38 mouse cellular contexts compared by ENCODE assay signal in the genomic region with DNA sequence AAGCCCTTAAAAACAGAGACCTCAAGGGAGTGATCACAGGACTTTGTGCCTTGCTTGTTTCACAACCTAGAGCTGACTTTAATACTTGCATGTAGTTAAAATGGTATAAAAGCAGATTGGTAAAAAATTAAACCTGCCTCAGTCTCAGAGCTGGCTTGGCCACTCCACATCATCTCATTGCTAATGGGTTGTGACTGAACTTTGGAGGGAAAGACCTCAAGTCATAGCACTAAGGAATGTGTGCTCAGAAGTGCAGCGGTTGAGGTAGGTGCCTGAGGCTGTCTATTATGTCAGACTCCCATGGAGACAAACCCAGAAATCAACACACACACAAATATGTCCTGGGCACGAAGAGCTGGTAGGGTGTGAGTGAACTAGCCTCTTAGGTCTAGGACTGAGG. TPM values are rescaled to one million over a fixed set of nuclear protein-coding genes. Genes with fewer than 3 reads are reported as not detected.
DNase-seq lines count a peak whose midpoint lies in the region; ATAC-seq and TF ChIP-seq lines count a peak whose summit lies in the region.
"Had no signal": no experiment of that assay in that cellular context is flagged by ENCODE, and none has a peak within 500 bp of the region (broad histone marks: within the 10 kb centered on the region; RNA-seq: fewer than 3 reads in every experiment).

No protein-coding gene starts in this region.

- no peaks in the 10 kb centered on the region for H3K36me3 ChIP-seq in kidney, adult 2 months (ENCODE audit: control insufficient read depth, insufficient read depth, low read length)
- H3K36me3 ChIP-seq in kidney, embryonic 16.5 days (ENCODE audit: insufficient read depth, low read length) = no peaks in the 10 kb centered on the region
- H3K36me3 ChIP-seq in forebrain, embryonic 11.5 days (ENCODE audit: control insufficient read depth, insufficient read depth, low read length) = no peaks in the 10 kb centered on the region
- H3K36me3 ChIP-seq: limb, embryonic 10.5 days; limb, embryonic 15.5 days; liver, embryonic 13.5 days; midbrain, embryonic 10.5 days; midbrain, embryonic 15.5 days; neural tube, embryonic 15.5 days; stomach, embryonic 15.5 days had no signal

- ATAC-seq in kidney, embryonic 16.5 days (ENCODE audit: low FRiP score, low TSS enrichment) = peak; percentile 76
- no peak for ATAC-seq in forebrain, embryonic 11.5 days (replicated peaks; ENCODE audit: low FRiP score)
- ATAC-seq: forebrain, embryonic 13.5 days; midbrain, embryonic 15.5 days had no signal

- peak overlapping the region; percentile 85 for H3K27ac ChIP-seq in kidney, adult 2 months (ENCODE audit: insufficient read depth, low read depth, low read length)
- peak overlapping the region; percentile 80 for H3K27ac ChIP-seq in kidney, embryonic 16.5 days (ENCODE audit: low read length)
- H3K27ac ChIP-seq in forebrain, embryonic 11.5 days (ENCODE audit: low read depth, low read length) = no peak overlapping the region
- H3K27ac ChIP-seq: forebrain, embryonic 13.5 days; hindbrain, embryonic 14.5 days; limb, embryonic 10.5 days; limb, embryonic 15.5 days; liver, embryonic 13.5 days; midbrain, embryonic 10.5 days; midbrain, embryonic 15.5 days; neural tube, embryonic 15.5 days; stomach, embryonic 15.5 days had no signal

- no peak overlapping the region for H3K9ac ChIP-seq in kidney, embryonic 16.5 days (replicated peaks; ENCODE audit: low read length)
- H3K9ac ChIP-seq in forebrain, embryonic 11.5 days (ENCODE audit: low read length) = no peak overlapping the region
- H3K9ac ChIP-seq: forebrain, embryonic 13.5 days; hindbrain, embryonic 14.5 days; limb, embryonic 15.5 days; liver, embryonic 13.5 days; midbrain, embryonic 15.5 days; neural tube, embryonic 15.5 days; stomach, embryonic 15.5 days had no signal

- no peaks in the 10 kb centered on the region for H3K9me3 ChIP-seq in kidney, embryonic 16.5 days (ENCODE audit: low read length)
- H3K9me3 ChIP-seq in forebrain, embryonic 11.5 days (ENCODE audit: control insufficient read depth, low read length) = no peaks in the 10 kb centered on the region
- H3K9me3 ChIP-seq: forebrain, embryonic 13.5 days; limb, embryonic 10.5 days; limb, embryonic 15.5 days; liver, embryonic 13.5 days; midbrain, embryonic 10.5 days; midbrain, embryonic 15.5 days; neural tube, embryonic 15.5 days; stomach, embryonic 15.5 days had no signal

- H3K27me3 ChIP-seq in kidney, adult 2 months (replicated peaks; ENCODE audit: control insufficient read depth, insufficient read depth, low read length) = no peaks in the 10 kb centered on the region
- H3K27me3 ChIP-seq in kidney, embryonic 16.5 days (ENCODE audit: insufficient read depth, low read length) = no peaks in the 10 kb centered on the region
- no peaks in the 10 kb centered on the region for H3K27me3 ChIP-seq in forebrain, embryonic 11.5 days (ENCODE audit: control insufficient read depth, insufficient read depth, low read length)
- H3K27me3 ChIP-seq: forebrain, embryonic 13.5 days; limb, embryonic 15.5 days; liver, embryonic 13.5 days; midbrain, embryonic 15.5 days; neural tube, embryonic 15.5 days; stomach, embryonic 15.5 days had no signal

- TF ChIP-seq CTCF in kidney, adult 2 months (conservative IDR thresholded peaks at IDR 0.05; ENCODE audit: insufficient read depth, insufficient read length, low read depth, low read length) = no peak

- 25% methylated on average over 2 of the region's 2 CpGs for WGBS in kidney, adult 2 months
- 62% methylated on average over 2 of the region's 2 CpGs for WGBS in kidney, embryonic 16.5 days
- WGBS in forebrain, embryonic 11.5 days = 71% methylated on average over 2 of the region's 2 CpGs

- no peak for TF ChIP-seq POLR2A in kidney, adult 2 months (IDR thresholded peaks at IDR 0.05; ENCODE audit: low read depth, low read length)

- no peak overlapping the region for H3K4me3 ChIP-seq in kidney, adult 2 months (ENCODE audit: insufficient read depth, low read depth, low read length)
- H3K4me3 ChIP-seq in kidney, embryonic 16.5 days (ENCODE audit: low read length) = no peak overlapping the region
- no peak overlapping the region for H3K4me3 ChIP-seq in forebrain, embryonic 11.5 days (ENCODE audit: low read depth, low read length)
- H3K4me3 ChIP-seq: erythroblast, embryonic 14.5 days; forebrain, embryonic 13.5 days; limb, embryonic 10.5 days; limb, embryonic 15.5 days; liver, embryonic 13.5 days; midbrain, embryonic 10.5 days; midbrain, embryonic 15.5 days; neural tube, embryonic 15.5 days; stomach, embryonic 15.5 days had no signal

- DNase-seq in fibroblast of lung, adult 2 months (ENCODE audit: low read depth) = peak; percentile 59
- DNase-seq in kidney, adult 2 months = peak; percentile 86
- DNase-seq in kidney, postnatal 36 days = peak; percentile 41 to 80
- no peak for DNase-seq in gastrocnemius, postnatal 10 days
- DNase-seq in forebrain, embryonic 11.5 days (ENCODE audit: low spot score) = no peak
- no peak for DNase-seq in cerebellum, adult 18-20 months
- DNase-seq: adrenal gland, postnatal 36 days; cerebellum, adult 8-10 months; embryo, embryonic 11 days; gastrocnemius, postnatal 36 days; heart, adult 18-20 months; heart, postnatal 4 days; liver, embryonic 13.5 days; lung, adult 2 months; retina, postnatal 1 day; right cerebral cortex, postnatal 14 days; thymus, adult 18-20 months; thymus, postnatal 25 days had no signal

- no peak overlapping the region for H3K4me2 ChIP-seq in kidney, embryonic 16.5 days (replicated peaks; ENCODE audit: low read depth, low read length)
- no peak overlapping the region for H3K4me2 ChIP-seq in forebrain, embryonic 11.5 days (ENCODE audit: low read depth, low read length, severe bottlenecking)
- H3K4me2 ChIP-seq: forebrain, embryonic 13.5 days; heart, embryonic 11.5 days; hindbrain, embryonic 14.5 days; limb, embryonic 15.5 days; liver, embryonic 13.5 days; midbrain, embryonic 15.5 days; neural tube, embryonic 15.5 days; stomach, embryonic 15.5 days had no signal

- peaks cover 14% of the 10 kb centered on the region; the same call in 1 of the 2 replicates for H3K4me1 ChIP-seq in kidney, adult 2 months (ENCODE audit: control insufficient read depth, insufficient read depth, low read length)
- peaks cover 8% of the 10 kb centered on the region; the same call in 1 of the 2 replicates for H3K4me1 ChIP-seq in kidney, embryonic 16.5 days (ENCODE audit: insufficient read depth, low read length)
- H3K4me1 ChIP-seq in forebrain, embryonic 11.5 days (replicated peaks; ENCODE audit: control insufficient read depth, insufficient read depth, low read length) = no peaks in the 10 kb centered on the region
- H3K4me1 ChIP-seq: forebrain, embryonic 13.5 days; liver, embryonic 13.5 days; midbrain, embryonic 15.5 days; neural tube, embryonic 15.5 days had no signal

RNA-seq across cellular contexts. Expression of a gene that starts 18.5 kb away (rescaled TPM):
- polyA plus RNA-seq in kidney, adult 2 months (2012; rRNA removed) = 459 and 460 TPM in 2 replicates
- 399 and 441 TPM in 2 replicates for polyA plus RNA-seq in kidney, embryonic 16.5 days (2015; fragmentation: Nextera tagmentation; extraction: Ambion mirVana)
- not detected for total RNA-seq in gastrocnemius, postnatal 10 days (2021)
- polyA plus RNA-seq in forebrain, embryonic 11.5 days (2014; fragmentation: Nextera tagmentation; extraction: Ambion mirVana) = 35.1 and 44.4 TPM in 2 replicates
- total RNA-seq: adrenal gland, postnatal 36 days; gastrocnemius, adult 18-20 months had no signal
- polyA plus RNA-seq: erythroblast, embryonic 14.5 days had no signal

RNA-seq across cellular contexts. Expression of a gene that starts 29.5 kb away (rescaled TPM):
- not detected in 2 replicates for polyA plus RNA-seq in kidney, adult 2 months (2012; rRNA removed)
- polyA plus RNA-seq in kidney, embryonic 16.5 days (2015; fragmentation: Nextera tagmentation; extraction: Ambion mirVana) = not detected in 2 replicates
- not detected for total RNA-seq in gastrocnemius, postnatal 10 days (2021)
- not detected in 2 replicates for polyA plus RNA-seq in forebrain, embryonic 11.5 days (2014; fragmentation: Nextera tagmentation; extraction: Ambion mirVana)
- total RNA-seq: adrenal gland, adult 18-20 months; adrenal gland, postnatal 36 days; gastrocnemius, adult 18-20 months; gastrocnemius, postnatal 36 days; heart, adult 18-20 months; heart, postnatal 4 days; left cerebral cortex, postnatal 10 days; megakaryocyte progenitor cell, adult 5-6 weeks had no signal
- polyA plus RNA-seq: brain, embryonic 14.5 days; CD4-positive, CD25-positive, alpha-beta regulatory T cell, adult 4 months; embryonic facial prominence, embryonic 14.5 days; erythroblast, embryonic 14.5 days; forebrain, embryonic 13.5 days; heart, embryonic 11.5 days; heart, postnatal 0 days; hindbrain, embryonic 14.5 days; limb, embryonic 10.5 days; limb, embryonic 15.5 days; liver, embryonic 13.5 days; lung, adult 2 months; midbrain, embryonic 10.5 days; midbrain, embryonic 15.5 days; neural tube, embryonic 15.5 days; small intestine, adult 2 months; stomach, embryonic 15.5 days had no signal

RNA-seq across cellular contexts. Expression of a gene that starts 41.5 kb away (rescaled TPM):
- polyA plus RNA-seq in kidney, adult 2 months (2012; rRNA removed) = not detected in 2 replicates
- not detected in 2 replicates for polyA plus RNA-seq in kidney, embryonic 16.5 days (2015; fragmentation: Nextera tagmentation; extraction: Ambion mirVana)
- total RNA-seq in gastrocnemius, postnatal 10 days (2021) = not detected
- not detected in 2 replicates for polyA plus RNA-seq in forebrain, embryonic 11.5 days (2014; fragmentation: Nextera tagmentation; extraction: Ambion mirVana)
- total RNA-seq: gastrocnemius, adult 18-20 months; gastrocnemius, postnatal 36 days; heart, adult 18-20 months; heart, postnatal 4 days; megakaryocyte progenitor cell, adult 5-6 weeks had no signal
- polyA plus RNA-seq: brain, embryonic 14.5 days; CD4-positive, CD25-positive, alpha-beta regulatory T cell, adult 4 months; erythroblast, embryonic 14.5 days; forebrain, embryonic 13.5 days; heart, embryonic 11.5 days; limb, embryonic 10.5 days; midbrain, embryonic 10.5 days; midbrain, embryonic 15.5 days; neural tube, embryonic 15.5 days; small intestine, adult 2 months had no signal

RNA-seq across cellular contexts. Expression of a gene that starts 46.4 kb away (rescaled TPM):
- polyA plus RNA-seq in kidney, adult 2 months (2012; rRNA removed) = 101 and 123 TPM in 2 replicates
- 70.7 and 75.8 TPM in 2 replicates for polyA plus RNA-seq in kidney, embryonic 16.5 days (2015; fragmentation: Nextera tagmentation; extraction: Ambion mirVana)
- 10 to 100 TPM; 44.3 to 51.3 TPM for total RNA-seq in gastrocnemius, postnatal 10 days (2021)
- 51.3 and 60.3 TPM in 2 replicates for polyA plus RNA-seq in forebrain, embryonic 11.5 days (2014; fragmentation: Nextera tagmentation; extraction: Ambion mirVana)

RNA-seq across cellular contexts. Expression of a gene that starts 49.6 kb away (rescaled TPM):
- polyA plus RNA-seq in kidney, adult 2 months (2012; rRNA removed) = not detected in 2 replicates
- polyA plus RNA-seq in kidney, embryonic 16.5 days (2015; fragmentation: Nextera tagmentation; extraction: Ambion mirVana) = not detected in 2 replicates
- not detected for total RNA-seq in gastrocnemius, postnatal 10 days (2021)
- not detected in 2 replicates for polyA plus RNA-seq in forebrain, embryonic 11.5 days (2014; fragmentation: Nextera tagmentation; extraction: Ambion mirVana)
- total RNA-seq: adrenal gland, adult 18-20 months; adrenal gland, postnatal 36 days; gastrocnemius, adult 18-20 months; gastrocnemius, postnatal 36 days; heart, adult 18-20 months; heart, postnatal 4 days; left cerebral cortex, postnatal 10 days; megakaryocyte progenitor cell, adult 5-6 weeks had no signal
- polyA plus RNA-seq: brain, embryonic 14.5 days; CD4-positive, CD25-positive, alpha-beta regulatory T cell, adult 4 months; embryonic facial prominence, embryonic 14.5 days; erythroblast, embryonic 14.5 days; forebrain, embryonic 13.5 days; heart, embryonic 11.5 days; heart, postnatal 0 days; hindbrain, embryonic 14.5 days; limb, embryonic 10.5 days; limb, embryonic 15.5 days; liver, embryonic 13.5 days; midbrain, embryonic 10.5 days; midbrain, embryonic 15.5 days; neural tube, embryonic 15.5 days; small intestine, adult 2 months; stomach, embryonic 15.5 days had no signal

Comparison
In these comparisons a context has a peak if more than half of its experiments do, and no peak if none do; other contexts are left out.
1. DNase-seq: peak in fibroblast of lung, adult 2 months (single experiment), kidney, adult 2 months (single experiment) and kidney, postnatal 36 days (2 of 2); none in gastrocnemius, postnatal 10 days (single experiment), forebrain, embryonic 11.5 days (single experiment) and cerebellum, adult 18-20 months (0 of 2).